Mouse (Mus musculus) liver, embryonic 15.5 days (tissue): ENCODE measurements at regions not wholly inside any gene's neighbourhood (a gene's known extent, or its start where the extent isn't known, plus 50 kb on each side); places are given as distances from the start of the nearest gene placed in this dataset.

Experiments
- ATAC-seq: fragments of 200-750 bp; cut with Nextera tagmentation; 2 replicates; pipeline ENCODE4 v1.8.0; 2017; ENCODE audit warnings: moderate number of reproducible peaks, mild to moderate bottlenecking, moderate library complexity; ENCODE audit not compliant: insufficient read depth
- H3K27ac ChIP-seq: fragments of 300-500 bp; sonication (generic); replicated peaks from 2 replicates; pipeline ENCODE4 v1.5.1; 2015; ENCODE audit warnings: mild to moderate bottlenecking, inconsistent platforms
- H3K27me3 ChIP-seq: fragments of 300-500 bp; sonication (generic); 2 replicates; pipeline ENCODE4 v1.6.1; 2015; ENCODE audit warnings: mild to moderate bottlenecking, inconsistent platforms
- H3K36me3 ChIP-seq: fragments of 300-500 bp; sonication (generic); replicated peaks from 2 replicates; pipeline ENCODE4 v1.6.1; 2015; ENCODE audit warnings: moderate library complexity, mild to moderate bottlenecking, inconsistent platforms
- H3K4me1 ChIP-seq: fragments of 300-500 bp; sonication (generic); replicated peaks from 2 replicates; pipeline ENCODE4 v1.6.1; 2015; ENCODE audit warnings: inconsistent platforms
- H3K4me2 ChIP-seq: fragments of 300-500 bp; sonication (generic); 2 replicates; pipeline ENCODE4 v1.6.1; 2015; ENCODE audit warnings: moderate library complexity, mild to moderate bottlenecking, inconsistent platforms
- H3K4me3 ChIP-seq: fragments of 300-500 bp; sonication (generic); replicated peaks from 2 replicates; pipeline ENCODE4 v1.5.1; 2015; ENCODE audit warnings: mild to moderate bottlenecking, inconsistent platforms
- H3K9ac ChIP-seq: fragments of 300-500 bp; sonication (generic); 2 replicates; pipeline ENCODE4 v1.6.1; 2015; ENCODE audit warnings: moderate library complexity, mild to moderate bottlenecking, inconsistent platforms
- H3K9me3 ChIP-seq: fragments of 300-500 bp; sonication (generic); replicated peaks from 2 replicates; pipeline ENCODE4 v1.6.1; 2016; ENCODE audit warnings: inconsistent platforms
- WGBS: fragments of 180-500 bp; shearing (Covaris S2); methylation state at CpG from one replicate; pipeline ENCODE4 v1.1.7; 2015; ENCODE audit warnings: mixed read lengths; ENCODE audit not compliant: insufficient replicate concordance; 5-methylcytosine and 5-hydroxymethylcytosine counted together

DNA sequence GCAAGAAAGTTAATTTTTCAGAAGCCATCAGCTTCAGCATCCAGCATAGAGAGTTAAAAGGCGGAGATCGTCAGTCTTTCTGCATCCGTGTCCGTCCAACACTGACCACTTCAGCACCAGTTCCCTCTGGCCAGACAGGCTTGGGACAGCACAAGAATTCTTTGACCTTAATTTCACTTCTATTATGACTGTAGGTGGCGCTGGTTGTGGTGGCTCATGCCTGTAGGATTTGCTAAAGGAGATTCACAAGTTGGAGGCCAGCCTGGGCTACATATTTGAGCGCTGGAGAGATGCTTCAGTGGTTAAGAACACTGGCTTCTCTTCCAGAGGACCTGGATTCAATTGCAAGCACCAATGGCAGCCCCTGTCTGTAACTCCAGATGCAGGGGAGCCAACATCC is 66.0 kb downstream of the Amer2 start:
- 47% methylated on average over 6 of the region's 6 CpGs for WGBS
- Histone ChIP-seq H3K4me3 (no peak overlapping the region), H3K4me1 (no peaks in the 10 kb centered on the region), H3K36me3 (no peaks in the 10 kb centered on the region), H3K9me3 (no peaks in the 10 kb centered on the region), H3K9ac (no peak overlapping the region), H3K4me2 (no peak overlapping the region), H3K27ac (no peak overlapping the region), H3K27me3 (no peaks in the 10 kb centered on the region)
- ATAC-seq = no peak

GRCm38 (mm10) chr14:60443821-60444551 is 70.9 kb downstream of the Amer2 start:
- WGBS = 32% methylated on average over 7 of the region's 7 CpGs
- peaks cover 3% of the 10 kb centered on the region; the same call in 1 of the 2 replicates for H3K4me1 ChIP-seq
- no peak overlapping the region for H3K9ac ChIP-seq
- H3K9me3 ChIP-seq = no peaks in the 10 kb centered on the region
- H3K27ac ChIP-seq = no peak overlapping the region
- no peaks in the 10 kb centered on the region for H3K36me3 ChIP-seq
- no peak overlapping the region for H3K4me3 ChIP-seq
- no peaks in the 10 kb centered on the region for H3K27me3 ChIP-seq
- ATAC-seq = no peak
- no peak overlapping the region for H3K4me2 ChIP-seq

GRCm38 (mm10) chr14:60444552-60444937 is 71.5 kb downstream of the Amer2 start:
- H3K4me1 ChIP-seq = peaks cover 3% of the 10 kb centered on the region; the same call in 1 of the 2 replicates
- H3K4me2 ChIP-seq = no peak overlapping the region
- H3K27me3 ChIP-seq = no peaks in the 10 kb centered on the region
- no peaks in the 10 kb centered on the region for H3K36me3 ChIP-seq
- no peak overlapping the region for H3K4me3 ChIP-seq
- no peak overlapping the region for H3K27ac ChIP-seq
- no peak overlapping the region for H3K9ac ChIP-seq
- ATAC-seq = no peak
- WGBS = 12% methylated on average over 3 of the region's 3 CpGs
- no peaks in the 10 kb centered on the region for H3K9me3 ChIP-seq

DNA sequence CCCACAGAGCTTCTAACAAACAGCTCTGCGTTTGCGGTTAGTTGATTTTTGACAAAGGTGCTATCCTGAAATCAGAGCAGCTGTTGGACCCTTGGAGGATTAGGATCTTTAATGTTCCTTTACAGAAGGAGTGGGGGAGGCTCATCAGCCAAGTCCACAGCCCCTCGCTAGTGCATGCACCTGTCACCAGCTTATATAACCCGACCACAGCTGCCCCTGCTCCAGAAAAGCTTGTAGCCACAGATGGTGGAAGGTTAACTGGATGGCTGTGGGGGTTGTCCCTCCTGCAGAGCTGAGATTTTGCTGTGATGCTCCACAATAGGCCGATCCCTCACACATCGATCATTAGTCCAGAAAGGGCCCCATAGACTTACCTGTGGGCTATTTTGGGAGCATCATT is 73.0 kb downstream of the Amer2 start:
- Histone ChIP-seq H3K4me1 (peaks cover 3% of the 10 kb centered on the region; the same call in 1 of the 2 replicates), H3K9me3 (no peaks in the 10 kb centered on the region), H3K27ac (no peak overlapping the region), H3K36me3 (no peaks in the 10 kb centered on the region), H3K4me2 (no peak overlapping the region), H3K4me3 (no peak overlapping the region), H3K27me3 (no peaks in the 10 kb centered on the region), H3K9ac (no peak overlapping the region)
- 65% methylated on average over 6 of the region's 6 CpGs for WGBS
- no peak for ATAC-seq

DNA sequence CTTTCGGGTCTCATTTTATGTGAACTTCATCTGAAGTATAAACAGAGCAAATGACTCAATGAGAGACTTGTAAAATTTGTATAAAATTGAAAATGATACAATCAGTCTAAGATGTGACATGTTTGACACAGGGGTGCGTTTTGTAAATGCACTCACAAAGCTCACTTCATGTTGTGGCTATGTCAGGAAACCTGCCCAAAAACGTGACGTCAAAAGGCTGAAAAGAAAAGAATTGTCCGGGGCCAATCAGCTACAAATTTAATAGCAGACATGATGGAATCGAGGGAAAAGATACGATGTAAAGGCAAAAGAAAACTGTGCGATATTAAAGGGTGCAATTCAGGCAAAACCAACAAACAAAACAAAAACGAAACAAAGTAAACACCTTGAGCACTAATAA is 78.2 kb downstream of the Amer2 start:
- H3K27me3 ChIP-seq = no peaks in the 10 kb centered on the region
- no peak for ATAC-seq
- H3K9me3 ChIP-seq = no peaks in the 10 kb centered on the region
- H3K4me1 ChIP-seq = no peaks in the 10 kb centered on the region
- no peak overlapping the region for H3K9ac ChIP-seq
- H3K27ac ChIP-seq = no peak overlapping the region
- H3K36me3 ChIP-seq = no peaks in the 10 kb centered on the region
- no peak overlapping the region for H3K4me3 ChIP-seq
- no peak overlapping the region for H3K4me2 ChIP-seq
- WGBS = 72% methylated on average over 9 of the region's 9 CpGs

DNA sequence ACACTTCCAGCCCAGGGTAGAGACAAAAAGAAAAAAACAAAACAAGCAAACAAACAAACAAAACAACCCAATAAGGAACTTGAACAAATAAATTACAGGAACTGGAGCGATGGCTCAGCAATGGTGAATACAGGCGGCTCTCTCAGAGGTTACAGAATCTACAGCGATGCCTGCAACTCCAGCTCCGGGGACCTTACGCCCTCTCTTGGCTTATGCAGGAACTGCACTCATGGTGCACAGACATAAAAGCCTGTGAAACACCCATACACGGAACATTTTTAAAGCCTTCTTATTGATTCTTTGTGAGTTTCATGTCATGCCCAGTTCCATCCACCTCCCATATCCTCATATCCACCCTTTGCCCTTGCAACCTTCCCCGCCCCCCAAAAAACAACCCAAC is 78.6 kb downstream of the Amer2 start:
- no peak overlapping the region for H3K4me2 ChIP-seq
- H3K4me1 ChIP-seq = no peaks in the 10 kb centered on the region
- no peaks in the 10 kb centered on the region for H3K9me3 ChIP-seq
- no peak overlapping the region for H3K9ac ChIP-seq
- 71% methylated on average over 7 of the region's 7 CpGs for WGBS
- no peak overlapping the region for H3K4me3 ChIP-seq
- H3K27me3 ChIP-seq = no peaks in the 10 kb centered on the region
- ATAC-seq = no peak
- H3K27ac ChIP-seq = no peak overlapping the region
- no peaks in the 10 kb centered on the region for H3K36me3 ChIP-seq

DNA sequence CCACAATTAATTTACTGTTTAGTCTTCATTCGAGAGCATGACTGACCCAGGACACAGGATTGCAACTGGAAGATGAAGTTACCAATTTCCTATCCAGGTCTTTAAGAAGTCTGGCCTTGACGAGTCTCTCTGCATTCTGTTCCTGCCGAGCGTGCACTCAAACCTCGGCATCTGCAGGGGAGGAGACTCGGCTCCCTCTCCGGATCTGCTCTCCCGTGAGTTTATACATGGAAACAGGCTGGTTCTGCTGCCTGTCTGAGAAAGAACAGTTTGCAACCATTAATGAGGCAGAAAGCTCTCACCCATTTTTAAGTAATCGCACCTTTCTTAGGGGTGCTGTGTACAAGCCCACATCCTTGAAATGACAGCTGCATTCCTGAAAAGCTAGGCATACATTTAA is 83.7 kb downstream of the Amer2 start:
- no peaks in the 10 kb centered on the region for H3K4me1 ChIP-seq
- 62% methylated on average over 9 of the region's 9 CpGs for WGBS

GRCm38 (mm10) chr14:60484996-60485888 is 112.2 kb downstream of the Amer2 start:
- no peak; the same call in 1 of the 2 replicates for ATAC-seq
- H3K36me3 ChIP-seq = no peaks in the 10 kb centered on the region
- peaks cover 30% of the 10 kb centered on the region for H3K27me3 ChIP-seq
- 1% methylated on average over 38 of the region's 38 CpGs for WGBS
- H3K4me1 ChIP-seq = peaks cover 11% of the 10 kb centered on the region; the same call in 1 of the 2 replicates
- no peak overlapping the region for H3K27ac ChIP-seq
- H3K9ac ChIP-seq = no peak overlapping the region
- no peaks in the 10 kb centered on the region for H3K9me3 ChIP-seq
- peak overlapping the region; percentile 61 for H3K4me2 ChIP-seq
- H3K4me3 ChIP-seq = peak overlapping the region; percentile 33

More for the DNA sequence above, 83.7 kb downstream of the Amer2 start:
- Histone ChIP-seq H3K36me3 (no peaks in the 10 kb centered on the region), H3K27me3 (no peaks in the 10 kb centered on the region), H3K4me2 (no peak overlapping the region), H3K9ac (no peak overlapping the region), H3K9me3 (no peaks in the 10 kb centered on the region), H3K27ac (no peak overlapping the region), H3K4me3 (no peak overlapping the region)
- ATAC-seq = no peak

DNA sequence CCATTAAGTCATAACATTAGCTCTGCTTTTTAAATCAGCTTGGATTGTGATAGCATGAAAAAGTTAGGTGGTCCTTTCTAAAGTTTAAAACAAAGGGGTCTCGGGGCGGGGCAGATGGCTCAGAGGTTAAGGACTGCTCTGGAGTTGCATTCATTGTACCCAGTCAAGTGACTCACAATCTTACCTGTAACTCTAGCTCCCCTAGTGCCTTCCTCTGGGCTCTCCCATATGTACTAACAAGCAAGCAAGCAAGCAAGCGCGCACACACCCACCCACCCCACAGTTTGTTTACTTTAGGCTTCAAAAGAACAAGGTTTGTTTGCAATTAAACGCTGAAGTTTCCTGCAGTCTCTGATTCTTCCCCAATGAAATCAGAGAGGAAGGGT is 112.8 kb downstream of the Amer2 start:
- no peak overlapping the region for H3K27ac ChIP-seq
- H3K4me2 ChIP-seq = peak overlapping the region; percentile 61
- 4% methylated on average over 5 of the region's 5 CpGs for WGBS
- ATAC-seq = 0 out of 2 replicates have a peak, but pooled peaks have one; percentile 44
- H3K27me3 ChIP-seq = peaks cover 30% of the 10 kb centered on the region
- peaks cover 11% of the 10 kb centered on the region; the same call in 1 of the 2 replicates for H3K4me1 ChIP-seq
- H3K9me3 ChIP-seq = no peaks in the 10 kb centered on the region
- H3K9ac ChIP-seq = no peak overlapping the region
- H3K4me3 ChIP-seq = peak overlapping the region; percentile 33
- no peaks in the 10 kb centered on the region for H3K36me3 ChIP-seq

DNA sequence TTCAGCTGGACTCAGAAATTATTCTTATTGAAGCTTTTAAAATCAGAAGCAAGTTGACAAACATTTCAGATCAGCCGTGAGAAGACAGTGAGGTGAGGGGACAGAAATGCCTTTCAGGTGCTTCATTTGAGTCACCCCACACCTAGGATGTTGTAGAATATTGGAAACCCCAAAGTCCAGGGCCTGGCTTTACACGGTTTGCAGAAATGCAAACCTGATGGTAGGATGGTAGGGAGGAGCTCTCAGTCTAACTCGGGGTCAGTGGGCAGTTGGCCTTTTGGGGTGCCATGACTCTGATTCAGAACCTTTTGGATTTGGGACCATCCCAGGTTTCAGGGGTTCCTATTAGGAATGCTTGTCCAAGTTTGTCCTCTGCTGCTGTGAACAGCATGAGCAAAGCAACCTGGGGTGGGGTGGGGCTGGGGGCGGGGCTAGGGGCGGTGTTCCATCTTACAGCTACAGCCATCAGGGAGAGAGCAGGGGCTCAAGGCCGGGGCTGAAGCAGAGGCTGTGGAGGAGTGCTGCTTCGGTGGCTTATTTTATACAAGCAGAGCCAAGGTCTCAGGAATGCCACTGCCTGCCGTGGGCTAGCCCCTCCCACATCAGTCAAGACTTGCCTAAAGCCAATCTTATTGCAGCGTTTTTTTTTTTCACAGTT is 113.3 kb downstream of the Amer2 start:
- H3K4me1 ChIP-seq = peaks cover 11% of the 10 kb centered on the region; the same call in 1 of the 2 replicates
- H3K4me2 ChIP-seq = peak overlapping the region; percentile 61
- no peaks in the 10 kb centered on the region for H3K36me3 ChIP-seq
- no peak overlapping the region for H3K9ac ChIP-seq
- H3K9me3 ChIP-seq = no peaks in the 10 kb centered on the region
- no peak for ATAC-seq
- WGBS = 6% methylated on average over 9 of the region's 9 CpGs
- H3K27me3 ChIP-seq = peaks cover 30% of the 10 kb centered on the region
- no peak overlapping the region for H3K27ac ChIP-seq
- H3K4me3 ChIP-seq = no peak overlapping the region

GRCm38 (mm10) chr14:60489111-60489510 is 116.1 kb downstream of the Amer2 start:
- ATAC-seq = no peak
- no peak overlapping the region for H3K4me3 ChIP-seq
- no peak overlapping the region for H3K4me2 ChIP-seq
- H3K4me1 ChIP-seq = peaks cover 11% of the 10 kb centered on the region; the same call in 1 of the 2 replicates
- peaks cover 27% of the 10 kb centered on the region for H3K27me3 ChIP-seq
- no peaks in the 10 kb centered on the region for H3K36me3 ChIP-seq
- no peak overlapping the region for H3K27ac ChIP-seq
- no peaks in the 10 kb centered on the region for H3K9me3 ChIP-seq
- 56% methylated on average over 4 of the region's 4 CpGs for WGBS
- no peak overlapping the region for H3K9ac ChIP-seq
